Mouse (Mus musculus) intestine, embryonic 14.5 days (tissue): ENCODE measurements around the gene Gngt1. TPM values are rescaled to one million over a fixed set of nuclear protein-coding genes. Genes with fewer than 3 reads are reported as not detected.

ENCODE experiments used
- ATAC-seq: fragments of 200-750 bp; cut with Nextera tagmentation; replicated peaks from 2 replicates; pipeline ENCODE4 v1.8.0; 2017; ENCODE audit warnings: low read depth, moderate number of reproducible peaks, moderate TSS enrichment, moderate library complexity; ENCODE audit not compliant: low FRiP score, low TSS enrichment
- DNase-seq: peaks from one replicate; pipeline ENCODE4 v3.0.0-alpha.2; 2018; ENCODE audit warnings: low spot score
- H3K27ac ChIP-seq: fragments of 300-500 bp; sonication (generic); 2 replicates; pipeline ENCODE4 v1.5.1; 2014; ENCODE audit warnings: low read depth, mild to moderate bottlenecking, control low read depth
- H3K27me3 ChIP-seq: fragments of 300-500 bp; sonication (generic); replicated peaks from 2 replicates; pipeline ENCODE4 v1.6.1; 2014; ENCODE audit warnings: low read length, control low read depth; ENCODE audit not compliant: control insufficient read depth, insufficient read depth
- H3K36me3 ChIP-seq: fragments of 300-500 bp; sonication (generic); 2 replicates; pipeline ENCODE4 v1.6.1; 2014; ENCODE audit warnings: low read length, control low read depth; ENCODE audit not compliant: control insufficient read depth, insufficient read depth
- H3K4me1 ChIP-seq: fragments of 300-500 bp; sonication (generic); replicated peaks from 2 replicates; pipeline ENCODE4 v1.6.1; 2014; ENCODE audit warnings: low read length, control low read depth, mixed read lengths; ENCODE audit not compliant: control insufficient read depth, insufficient read depth
- H3K4me2 ChIP-seq: fragments of 300-500 bp; sonication (generic); 2 replicates; pipeline ENCODE4 v1.6.1; 2014; ENCODE audit warnings: low read length
- H3K4me3 ChIP-seq: fragments of 300-500 bp; sonication (generic); 2 replicates; pipeline ENCODE4 v1.5.1; 2014; ENCODE audit warnings: low read depth, low read length, control low read depth, mixed read lengths
- H3K9ac ChIP-seq: fragments of 300-500 bp; sonication (generic); 2 replicates; pipeline ENCODE4 v1.6.1; 2014; ENCODE audit warnings: mild to moderate bottlenecking, low read length
- H3K9me3 ChIP-seq: fragments of 300-500 bp; sonication (generic); 2 replicates; pipeline ENCODE4 v1.6.1; 2016; ENCODE audit warnings: low read length, control low read depth; ENCODE audit not compliant: control insufficient read depth
- WGBS: fragments of 180-500 bp; shearing (Covaris S2); extraction: QIAGEN DNeasy Blood & Tissue Kit; methylation state at CpG from one replicate; pipeline ENCODE4 v1.1.7; 2014; 5-methylcytosine and 5-hydroxymethylcytosine counted together
- polyA plus RNA-seq: library from polyadenylated mRNA; unstranded; fragments of >200 nt; fragmentation: Nextera tagmentation; extraction: Ambion mirVana; gene quantifications from 2 replicates; pipeline ENCODE4 v1.2.1, GENCODE M21; 2014

Gngt1 gene
- polyA plus RNA-seq, result 0.15 TPM in 1 of 2 replicates, not detected in the other

GRCm38 (mm10) chr6:3993492-3993891 lies at the start of gene Gngt1:
Gene Gngt1, plus strand, starts transcription at chr6:3993792.
- no peaks in the 10 kb centered on the region for H3K36me3 ChIP-seq
- H3K9ac ChIP-seq, result no peak within 1 kb of the TSS
- 90% methylated on average over 6 of the region's 6 CpGs for WGBS
- no peak for ATAC-seq
- no peaks in the 10 kb centered on the region for H3K9me3 ChIP-seq
- no peak within 1 kb of the TSS for H3K27ac ChIP-seq
- H3K4me2 ChIP-seq, result no peak within 1 kb of the TSS
- DNase-seq, result no peak
- H3K4me3 ChIP-seq, result no peak within 1 kb of the TSS
- H3K4me1 ChIP-seq, result no peaks in the 10 kb centered on the region
- H3K27me3 ChIP-seq, result no peaks in the 10 kb centered on the region

GRCm38 (mm10) chr6:3954969-3955368 lies 38.6 kb upstream of the Gngt1 start:
- no peak overlapping the region for H3K4me3 ChIP-seq
- no peak overlapping the region for H3K4me2 ChIP-seq
- H3K9me3 ChIP-seq, result no peaks in the 10 kb centered on the region
- DNase-seq (no peak), ATAC-seq (no peak)
- WGBS, result 54% methylated on average over 4 of the region's 4 CpGs
- no peaks in the 10 kb centered on the region for H3K36me3 ChIP-seq
- no peak overlapping the region for H3K9ac ChIP-seq
- H3K27me3 ChIP-seq, result no peaks in the 10 kb centered on the region
- no peaks in the 10 kb centered on the region for H3K4me1 ChIP-seq
- H3K27ac ChIP-seq, result no peak overlapping the region

- no peak for ATAC-seq
- no peak overlapping the region for H3K27ac ChIP-seq
- H3K9ac ChIP-seq, result no peak overlapping the region
- H3K9me3 ChIP-seq, result no peaks in the 10 kb centered on the region
- 26% methylated on average over 31 of the region's 31 CpGs for WGBS
- no peak for DNase-seq
- H3K36me3 ChIP-seq, result no peaks in the 10 kb centered on the region
- H3K4me1 ChIP-seq, result no peaks in the 10 kb centered on the region
- H3K4me2 ChIP-seq, result peak overlapping the region; percentile 38
- H3K4me3 ChIP-seq, result peak overlapping the region; percentile 18; the same call in 1 of the 2 replicates
- H3K27me3 ChIP-seq, result no peaks in the 10 kb centered on the region
These were observed 25.6 kb upstream of the Gngt1 start for GRCm38 (mm10) chr6:3967676-3968626.

GRCm38 (mm10) chr6:3973679-3974078 lies 19.9 kb upstream of the Gngt1 start:
- H3K9ac ChIP-seq, result no peak overlapping the region
- no peaks in the 10 kb centered on the region for H3K4me1 ChIP-seq
- H3K4me3 ChIP-seq, result no peak overlapping the region
- 65% methylated on average over 1 of the region's 1 CpGs for WGBS
- H3K4me2 ChIP-seq, result no peak overlapping the region
- ATAC-seq, result no peak
- H3K36me3 ChIP-seq, result no peaks in the 10 kb centered on the region
- no peaks in the 10 kb centered on the region for H3K27me3 ChIP-seq
- no peak for DNase-seq
- H3K9me3 ChIP-seq, result no peaks in the 10 kb centered on the region
- H3K27ac ChIP-seq, result no peak overlapping the region

- Histone ChIP-seq H3K4me3 (no peak overlapping the region), H3K4me2 (no peak overlapping the region), H3K27ac (no peak overlapping the region), H3K27me3 (no peaks in the 10 kb centered on the region), H3K36me3 (no peaks in the 10 kb centered on the region), H3K4me1 (no peaks in the 10 kb centered on the region), H3K9ac (no peak overlapping the region), H3K9me3 (no peaks in the 10 kb centered on the region)
- 69% methylated on average over 5 of the region's 5 CpGs for WGBS
- no peak for DNase-seq
- no peak for ATAC-seq
These were observed 10.8 kb upstream of the Gngt1 start for GRCm38 (mm10) chr6:3982661-3983284.

GRCm38 (mm10) chr6:3988750-3989149 lies 4.8 kb upstream of the Gngt1 start, which contains the start of gene Tfpi2:
Gene Tfpi2, minus strand, starts transcription at chr6:3988919.
- Histone ChIP-seq H3K9ac (no peak within 1 kb of the TSS), H3K4me3 (peak within 1 kb of the TSS; percentile 6), H3K4me1 (no peaks in the 10 kb centered on the region), H3K4me2 (peak within 1 kb of the TSS; percentile 30), H3K27me3 (no peaks in the 10 kb centered on the region), H3K36me3 (no peaks in the 10 kb centered on the region), H3K27ac (no peak within 1 kb of the TSS; the same call in 1 of the 2 replicates), H3K9me3 (no peaks in the 10 kb centered on the region)
- peak; percentile 85 for ATAC-seq
- no peak for DNase-seq
- WGBS, result 73% methylated on average over 3 of the region's 3 CpGs

GRCm38 (mm10) chr6:3998089-3998488 lies 4.5 kb downstream of the Gngt1 start:
- Histone ChIP-seq H3K9ac (no peak overlapping the region), H3K36me3 (no peaks in the 10 kb centered on the region), H3K27me3 (no peaks in the 10 kb centered on the region), H3K4me2 (no peak overlapping the region), H3K27ac (no peak overlapping the region), H3K9me3 (no peaks in the 10 kb centered on the region), H3K4me1 (no peaks in the 10 kb centered on the region), H3K4me3 (no peak overlapping the region)
- DNase-seq, result no peak
- no peak for ATAC-seq
- 79% methylated on average over 4 of the region's 4 CpGs for WGBS

- no peaks in the 10 kb centered on the region for H3K27me3 ChIP-seq
- H3K4me1 ChIP-seq, result no peaks in the 10 kb centered on the region
- no peak overlapping the region for H3K4me2 ChIP-seq
- WGBS, result 80% methylated on average over 6 of the region's 6 CpGs
- no peak overlapping the region for H3K9ac ChIP-seq
- no peaks in the 10 kb centered on the region for H3K36me3 ChIP-seq
- ATAC-seq (no peak), DNase-seq (no peak)
- H3K9me3 ChIP-seq, result no peaks in the 10 kb centered on the region
- no peak overlapping the region for H3K4me3 ChIP-seq
- no peak overlapping the region for H3K27ac ChIP-seq
These were observed 5.7 kb downstream of the Gngt1 start for GRCm38 (mm10) chr6:3999296-3999695.
